Mouse (Mus musculus) embryonic facial prominence, embryonic 11.5 days (tissue): ENCODE results near the gene Usp15. TPM values are rescaled to one million over a fixed set of nuclear protein-coding genes. Genes with fewer than 3 reads are reported as not detected.

Experiments used
- ATAC-seq: fragments of 200-750 bp; cut with Nextera tagmentation; replicated peaks from 2 replicates; pipeline ENCODE4 v1.8.0; 2017; ENCODE audit warnings: low read depth; ENCODE audit not compliant: insufficient number of reproducible peaks, low FRiP score, low TSS enrichment
- DNase-seq: peaks from one replicate; pipeline ENCODE4 v3.0.0-alpha.2; 2015; ENCODE audit warnings: low spot score
- H3K27ac ChIP-seq: fragments of 300-500 bp; sonication (generic); replicated peaks from 2 replicates; pipeline ENCODE4 v1.5.1; 2014; ENCODE audit warnings: mild to moderate bottlenecking, low read depth, low read length, control low read depth
- H3K27me3 ChIP-seq: fragments of 300-500 bp; sonication (generic); 2 replicates; pipeline ENCODE4 v1.6.1; 2014; ENCODE audit warnings: mild to moderate bottlenecking, low read length, moderate library complexity, mixed read lengths; ENCODE audit not compliant: control insufficient read depth, insufficient read depth
- H3K36me3 ChIP-seq: fragments of 300-500 bp; sonication (generic); replicated peaks from 2 replicates; pipeline ENCODE4 v1.6.1; 2014; ENCODE audit warnings: low read depth, mild to moderate bottlenecking, low read length, moderate library complexity, mixed read lengths; ENCODE audit not compliant: control insufficient read depth, insufficient read depth
- H3K4me1 ChIP-seq: fragments of 300-500 bp; sonication (generic); 2 replicates; pipeline ENCODE4 v1.6.1; 2014; ENCODE audit warnings: low read length, mixed read lengths; ENCODE audit not compliant: control insufficient read depth, insufficient read depth
- H3K4me2 ChIP-seq: fragments of 300-500 bp; sonication (generic); 2 replicates; pipeline ENCODE4 v1.6.1; 2014; ENCODE audit warnings: low read depth, mild to moderate bottlenecking, control low read depth, low read length, moderate library complexity
- H3K4me3 ChIP-seq: fragments of 300-500 bp; sonication (generic); 2 replicates; pipeline ENCODE4 v1.5.1; 2014; ENCODE audit warnings: low read depth, low read length, control low read depth
- H3K9ac ChIP-seq: fragments of 300-500 bp; sonication (generic); replicated peaks from 2 replicates; pipeline ENCODE4 v1.6.1; 2014; ENCODE audit warnings: mild to moderate bottlenecking, control low read depth, low read length
- H3K9me3 ChIP-seq: fragments of 300-500 bp; sonication (generic); replicated peaks from 2 replicates; pipeline ENCODE4 v1.6.1; 2016; ENCODE audit warnings: mild to moderate bottlenecking, low read length, inconsistent platforms, mixed read lengths; ENCODE audit not compliant: control insufficient read depth
- WGBS: fragments of 180-500 bp; shearing (Covaris S2); extraction: QIAGEN DNeasy Blood & Tissue Kit; methylation state at CpG from one replicate; pipeline ENCODE4 v1.1.7; 2014; 5-methylcytosine and 5-hydroxymethylcytosine counted together
- polyA plus RNA-seq: library from polyadenylated mRNA; unstranded; fragments of >200 nt; fragmentation: Nextera tagmentation; extraction: Ambion mirVana; gene quantifications from 2 replicates; pipeline ENCODE4 v1.2.1, GENCODE M21; 2014

Usp15 gene
- polyA plus RNA-seq, 1 experiment from 2014 or later = 81.2 TPM

DNA sequence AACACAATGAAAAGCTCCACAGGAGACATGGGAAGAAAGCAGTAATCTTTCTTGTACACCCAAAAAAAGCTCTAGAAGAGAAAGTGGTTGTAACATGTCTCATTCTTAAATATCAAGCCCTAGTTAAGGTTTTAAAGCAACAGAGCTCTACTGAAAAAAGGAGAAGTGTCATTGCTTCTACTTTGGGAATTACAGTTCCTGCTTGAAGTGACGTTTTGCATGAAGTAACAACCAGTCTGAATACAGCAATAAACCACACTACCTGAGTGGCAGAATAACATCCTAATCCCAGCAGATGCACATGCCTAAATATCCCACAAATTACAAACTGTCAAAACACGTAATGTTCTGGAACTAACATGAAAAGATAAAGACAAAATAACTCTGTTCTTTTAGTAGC, 50.4 kb downstream of the Usp15 start:
- 91% methylated on average over 2 of the region's 2 CpGs for WGBS
- Histone ChIP-seq H3K4me1 (no peaks in the 10 kb centered on the region; the same call in 1 of the 2 replicates), H3K36me3 (no peaks in the 10 kb centered on the region), H3K27ac (no peak overlapping the region), H3K9me3 (no peaks in the 10 kb centered on the region), H3K4me2 (no peak overlapping the region), H3K27me3 (no peaks in the 10 kb centered on the region), H3K4me3 (no peak overlapping the region), H3K9ac (no peak overlapping the region)
- ATAC-seq = no peak
- no peak for DNase-seq

DNA sequence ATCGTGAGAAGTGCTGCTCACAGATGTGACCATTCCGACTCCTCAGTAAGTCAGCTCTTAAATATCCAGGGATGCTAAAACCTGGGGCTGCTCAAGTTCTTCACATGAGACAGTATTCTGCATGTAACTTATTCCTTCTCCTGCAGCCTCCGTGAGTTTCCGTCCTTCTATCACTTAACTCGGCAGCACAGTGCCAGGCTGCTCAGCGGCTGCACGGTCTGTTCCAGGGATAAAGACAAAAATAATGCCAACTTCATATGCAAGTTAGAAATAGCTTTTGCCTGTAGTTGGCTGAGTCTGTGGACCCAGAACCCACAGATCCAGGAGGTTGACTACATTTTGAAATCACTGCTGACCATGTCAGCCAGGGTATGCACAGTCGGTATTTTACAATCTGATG, 52.5 kb downstream of the Usp15 start:
- no peaks in the 10 kb centered on the region for H3K9me3 ChIP-seq
- H3K27me3 ChIP-seq = no peaks in the 10 kb centered on the region
- H3K27ac ChIP-seq = no peak overlapping the region
- no peaks in the 10 kb centered on the region for H3K36me3 ChIP-seq
- DNase-seq (no peak), ATAC-seq (no peak)
- H3K4me3 ChIP-seq = no peak overlapping the region
- 96% methylated on average over 8 of the region's 8 CpGs for WGBS
- H3K4me2 ChIP-seq = no peak overlapping the region
- H3K9ac ChIP-seq = no peak overlapping the region
- H3K4me1 ChIP-seq = no peaks in the 10 kb centered on the region; the same call in 1 of the 2 replicates

DNA sequence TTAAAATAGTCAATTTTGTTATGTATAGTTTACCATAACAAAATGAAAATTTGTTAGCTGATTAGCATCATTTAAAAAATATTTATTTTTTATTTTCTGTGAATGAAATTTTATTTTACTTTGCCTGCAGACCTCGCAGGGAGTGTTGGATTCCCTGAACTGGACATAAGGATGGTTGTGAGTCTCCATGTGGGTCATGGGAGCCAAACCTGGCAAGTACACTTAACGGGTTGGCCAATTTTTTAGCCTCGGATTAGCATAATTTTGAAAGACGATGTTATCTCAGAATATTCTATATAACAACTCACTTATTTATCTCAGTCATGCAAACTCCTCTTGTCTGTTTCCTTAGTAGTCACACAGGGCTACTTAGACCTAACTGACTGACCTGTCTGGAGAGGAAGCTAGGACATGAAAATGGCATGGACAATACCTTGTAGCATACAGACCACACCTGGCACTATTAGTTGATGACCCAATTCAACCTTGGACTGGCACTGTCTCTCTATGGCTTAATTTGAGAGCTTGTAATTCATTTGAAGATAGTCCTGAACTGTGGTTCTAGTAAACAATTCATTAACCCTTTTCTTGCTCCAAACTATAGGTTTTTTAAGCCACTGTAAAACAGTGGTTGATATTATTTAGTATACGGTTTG, 54.3 kb downstream of the Usp15 start:
- no peak overlapping the region for H3K4me2 ChIP-seq
- no peak overlapping the region for H3K4me3 ChIP-seq
- H3K9me3 ChIP-seq = no peaks in the 10 kb centered on the region
- H3K4me1 ChIP-seq = no peaks in the 10 kb centered on the region
- no peaks in the 10 kb centered on the region for H3K36me3 ChIP-seq
- H3K27me3 ChIP-seq = no peaks in the 10 kb centered on the region
- DNase-seq (no peak), ATAC-seq (no peak)
- no peak overlapping the region for H3K9ac ChIP-seq
- 92% methylated on average over 5 of the region's 5 CpGs for WGBS
- no peak overlapping the region for H3K27ac ChIP-seq

DNA sequence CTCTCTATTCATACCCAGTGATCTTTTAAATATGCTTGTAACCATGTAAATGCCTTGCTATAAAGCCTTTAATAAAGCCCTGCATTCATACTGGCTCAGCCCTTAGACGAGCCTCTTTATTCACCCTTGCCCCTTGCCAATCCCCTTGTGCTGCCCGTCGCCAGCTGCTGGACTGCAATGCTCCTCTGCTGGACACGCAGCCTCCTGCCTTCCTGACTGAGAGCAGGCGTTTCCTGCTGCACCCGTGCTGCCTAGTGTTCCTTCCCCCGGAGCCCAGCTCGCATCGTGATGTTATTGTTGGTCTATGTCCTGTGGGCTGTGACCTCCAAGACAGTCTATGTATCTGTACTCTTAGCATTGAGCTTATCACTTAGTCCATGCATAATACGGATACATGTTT, 61.0 kb downstream of the Usp15 start:
- no peak overlapping the region for H3K27ac ChIP-seq
- H3K36me3 ChIP-seq = no peaks in the 10 kb centered on the region
- no peaks in the 10 kb centered on the region for H3K9me3 ChIP-seq
- H3K9ac ChIP-seq = no peak overlapping the region
- no peak for ATAC-seq
- H3K4me1 ChIP-seq = no peaks in the 10 kb centered on the region
- DNase-seq = no peak
- no peak overlapping the region for H3K4me2 ChIP-seq
- 72% methylated on average over 10 of the region's 10 CpGs for WGBS
- no peak overlapping the region for H3K4me3 ChIP-seq
- H3K27me3 ChIP-seq = no peaks in the 10 kb centered on the region

DNA sequence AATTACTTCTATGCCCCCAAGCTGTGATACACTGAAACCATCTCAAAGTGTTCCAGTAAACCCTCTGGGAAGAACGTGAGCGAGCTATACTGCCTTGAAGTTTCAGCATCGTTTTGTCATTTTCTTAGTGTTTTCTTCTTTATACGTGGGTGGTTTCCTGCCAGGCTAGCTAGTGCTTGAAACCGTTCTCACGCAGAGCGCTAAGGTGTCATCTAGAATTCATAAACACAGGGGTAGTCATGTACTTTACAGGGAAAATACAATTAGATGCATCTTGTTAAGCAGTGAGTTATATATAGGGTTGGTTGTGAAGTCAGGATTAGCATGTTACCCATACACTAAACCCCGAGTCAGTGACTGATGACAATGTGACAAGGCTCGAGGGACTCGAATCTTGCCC, 65.3 kb downstream of the Usp15 start:
- Histone ChIP-seq H3K9ac (no peak overlapping the region), H3K4me2 (no peak overlapping the region), H3K36me3 (no peaks in the 10 kb centered on the region), H3K27ac (no peak overlapping the region), H3K9me3 (no peaks in the 10 kb centered on the region), H3K4me3 (no peak overlapping the region), H3K27me3 (no peaks in the 10 kb centered on the region), H3K4me1 (no peaks in the 10 kb centered on the region)
- WGBS = 92% methylated on average over 10 of the region's 10 CpGs
- ATAC-seq = no peak
- DNase-seq = no peak

DNA sequence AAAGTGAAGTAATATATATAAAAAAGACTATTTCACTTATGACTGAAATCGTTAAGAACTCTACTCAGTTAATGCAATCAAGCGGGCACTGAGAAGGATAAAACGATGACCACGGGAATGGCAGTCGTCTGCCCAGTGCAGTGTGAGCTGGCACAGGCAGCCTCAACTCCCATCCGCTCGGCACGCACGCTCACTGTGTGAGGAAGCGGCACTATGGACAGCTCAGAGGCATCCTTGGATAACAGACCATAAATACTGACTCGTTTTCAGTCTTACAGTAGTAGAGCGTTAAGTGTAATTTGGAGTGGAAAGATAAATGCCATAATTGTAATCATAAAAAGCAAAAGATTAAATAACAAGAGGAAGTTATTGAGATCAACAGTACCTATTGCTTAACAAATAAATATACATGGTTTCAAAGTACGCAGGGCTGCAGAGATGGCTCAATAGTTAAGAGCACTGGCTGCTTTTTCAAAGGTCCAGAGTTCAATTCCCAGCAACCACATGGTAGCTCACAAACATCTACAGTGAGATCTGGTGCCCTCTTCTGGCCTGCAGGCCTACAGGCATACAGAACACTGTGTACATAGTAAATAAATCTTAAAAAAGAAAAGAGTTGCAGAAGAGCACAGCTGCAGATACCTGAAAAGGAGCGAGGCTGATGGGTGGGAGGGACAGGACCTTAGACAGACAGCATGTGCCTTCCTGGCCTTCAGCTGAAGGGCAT, 76.0 kb downstream of the Usp15 start:
- Histone ChIP-seq H3K4me1 (no peaks in the 10 kb centered on the region), H3K27me3 (no peaks in the 10 kb centered on the region), H3K27ac (no peak overlapping the region), H3K36me3 (peaks cover 3% of the 10 kb centered on the region), H3K4me3 (no peak overlapping the region), H3K9ac (no peak overlapping the region), H3K9me3 (no peaks in the 10 kb centered on the region), H3K4me2 (no peak overlapping the region)
- 94% methylated on average over 14 of the region's 14 CpGs for WGBS
- no peak for DNase-seq
- ATAC-seq = no peak

DNA sequence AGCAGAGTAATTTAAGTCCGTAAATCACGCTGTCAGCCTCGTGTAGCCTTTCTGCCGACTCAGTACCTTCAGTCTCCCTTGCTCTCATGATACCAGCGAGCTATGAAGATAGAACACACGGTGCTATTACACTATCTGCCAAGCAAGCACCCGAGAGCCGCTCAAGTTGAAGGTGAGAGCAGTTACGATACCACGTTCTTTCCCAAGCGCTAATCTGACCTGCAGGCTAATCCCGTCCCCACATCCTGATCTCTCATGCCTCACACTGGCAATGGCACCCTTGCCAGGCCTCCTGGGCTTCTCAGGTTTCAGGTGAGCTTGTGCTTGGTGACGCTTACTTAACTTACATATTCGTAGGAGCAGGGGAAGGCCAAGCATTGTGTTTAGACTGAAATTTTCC, 79.9 kb downstream of the Usp15 start:
- Histone ChIP-seq H3K27ac (no peak overlapping the region), H3K27me3 (no peaks in the 10 kb centered on the region), H3K36me3 (peaks cover 3% of the 10 kb centered on the region), H3K4me1 (no peaks in the 10 kb centered on the region), H3K4me3 (no peak overlapping the region), H3K9ac (no peak overlapping the region), H3K4me2 (no peak overlapping the region), H3K9me3 (no peaks in the 10 kb centered on the region)
- ATAC-seq (no peak), DNase-seq (no peak)
- 83% methylated on average over 14 of the region's 14 CpGs for WGBS

DNA sequence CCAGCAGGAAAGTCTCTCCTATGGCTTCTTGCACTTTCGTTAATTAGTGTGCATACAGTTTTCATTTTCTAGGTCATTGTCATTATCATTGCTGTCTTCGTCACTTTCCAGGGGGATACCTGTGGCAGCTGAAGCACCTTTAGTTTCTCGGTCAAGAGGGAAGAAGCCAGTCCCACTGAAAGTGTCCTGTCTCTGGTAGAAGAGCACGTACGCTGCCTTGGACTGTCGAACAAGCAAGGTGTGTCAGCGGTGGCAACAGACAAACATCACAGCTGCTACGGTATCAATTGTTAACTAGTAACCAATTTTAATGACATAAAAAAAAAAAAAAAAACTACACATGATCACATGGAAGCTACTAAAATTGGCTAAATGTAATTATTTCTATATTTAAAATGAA, 83.3 kb downstream of the Usp15 start:
- ATAC-seq = no peak
- no peaks in the 10 kb centered on the region for H3K27me3 ChIP-seq
- DNase-seq = no peak
- no peak overlapping the region for H3K4me2 ChIP-seq
- no peaks in the 10 kb centered on the region for H3K4me1 ChIP-seq
- no peak overlapping the region for H3K4me3 ChIP-seq
- H3K9ac ChIP-seq = no peak overlapping the region
- no peaks in the 10 kb centered on the region for H3K9me3 ChIP-seq
- 95% methylated on average over 8 of the region's 8 CpGs for WGBS
- no peaks in the 10 kb centered on the region; the same call in none of the 2 replicates for H3K36me3 ChIP-seq
- H3K27ac ChIP-seq = no peak overlapping the region
